Mouse (Mus musculus): ENCODE data around the gene Hikeshi.

Hikeshi gene

GRCm38 (mm10) chr7:89940571-89941463, at the start of gene Hikeshi:
Gene Hikeshi, minus strand, starts transcription at chr7:89941204.
- DNase-seq (ENCODE audit: low spot score), result peak; percentile 97

GRCm38 (mm10) chr7:89984421-89984820, 43.4 kb upstream of the Hikeshi start:
- no peak for DNase-seq (ENCODE audit: low spot score)

- no peak for DNase-seq (ENCODE audit: low spot score)
These were observed 42.4 kb upstream of the Hikeshi start for GRCm38 (mm10) chr7:89983441-89983840.

- no peak for DNase-seq (ENCODE audit: low spot score)
These were observed 40.6 kb upstream of the Hikeshi start for GRCm38 (mm10) chr7:89981557-89981956.

- DNase-seq (ENCODE audit: low spot score), result peak; percentile 93
These were observed 39.8 kb upstream of the Hikeshi start, which contains the start of gene Eed for GRCm38 (mm10) chr7:89980485-89981422. Gene Eed, minus strand, starts transcription at chr7:89980983.

GRCm38 (mm10) chr7:89980133-89980484, 39.1 kb upstream of the Hikeshi start:
- no peak for DNase-seq (ENCODE audit: low spot score)

- DNase-seq (ENCODE audit: low spot score), result peak; percentile 20
These were observed 38.6 kb upstream of the Hikeshi start for GRCm38 (mm10) chr7:89979432-89980130.

GRCm38 (mm10) chr7:89976796-89977195, 35.8 kb upstream of the Hikeshi start:
- no peak for DNase-seq (ENCODE audit: low spot score)

GRCm38 (mm10) chr7:89975571-89975970, 34.6 kb upstream of the Hikeshi start:
- DNase-seq (ENCODE audit: low spot score), result no peak

GRCm38 (mm10) chr7:89967235-89967634, 26.2 kb upstream of the Hikeshi start:
- no peak for DNase-seq (ENCODE audit: low spot score)

GRCm38 (mm10) chr7:89966771-89967170, 25.8 kb upstream of the Hikeshi start:
- no peak for DNase-seq (ENCODE audit: low spot score)

- no peak for DNase-seq (ENCODE audit: low spot score)
These were observed 22.1 kb upstream of the Hikeshi start for GRCm38 (mm10) chr7:89963135-89963534.

- DNase-seq (ENCODE audit: low spot score), result no peak
These were observed 16.3 kb upstream of the Hikeshi start for GRCm38 (mm10) chr7:89957300-89957699.

- no peak for DNase-seq (ENCODE audit: low spot score)
These were observed 13.3 kb upstream of the Hikeshi start for GRCm38 (mm10) chr7:89954261-89954660.

- no peak for DNase-seq (ENCODE audit: low spot score)
These were observed 8.4 kb upstream of the Hikeshi start for GRCm38 (mm10) chr7:89949403-89949802.

GRCm38 (mm10) chr7:89948026-89948425, 7.0 kb upstream of the Hikeshi start:
- DNase-seq (ENCODE audit: low spot score), result peak; percentile 25

GRCm38 (mm10) chr7:89939497-89940353, 1.3 kb downstream of the Hikeshi start:
- no peak for DNase-seq (ENCODE audit: low spot score)

- DNase-seq (ENCODE audit: low spot score), result no peak
These were observed 17.4 kb downstream of the Hikeshi start for GRCm38 (mm10) chr7:89923441-89924180.

- DNase-seq (ENCODE audit: low spot score), result no peak
These were observed 23.2 kb downstream of the Hikeshi start for GRCm38 (mm10) chr7:89917776-89918175.

- peak; percentile 37 for DNase-seq (ENCODE audit: low spot score)
These were observed 24.3 kb downstream of the Hikeshi start for GRCm38 (mm10) chr7:89916711-89917110.

Data from adipocyte (in vitro differentiated cells).